Mouse (Mus musculus): ENCODE measurements around the gene Spaca4.

The Spaca4 gene

DNA sequence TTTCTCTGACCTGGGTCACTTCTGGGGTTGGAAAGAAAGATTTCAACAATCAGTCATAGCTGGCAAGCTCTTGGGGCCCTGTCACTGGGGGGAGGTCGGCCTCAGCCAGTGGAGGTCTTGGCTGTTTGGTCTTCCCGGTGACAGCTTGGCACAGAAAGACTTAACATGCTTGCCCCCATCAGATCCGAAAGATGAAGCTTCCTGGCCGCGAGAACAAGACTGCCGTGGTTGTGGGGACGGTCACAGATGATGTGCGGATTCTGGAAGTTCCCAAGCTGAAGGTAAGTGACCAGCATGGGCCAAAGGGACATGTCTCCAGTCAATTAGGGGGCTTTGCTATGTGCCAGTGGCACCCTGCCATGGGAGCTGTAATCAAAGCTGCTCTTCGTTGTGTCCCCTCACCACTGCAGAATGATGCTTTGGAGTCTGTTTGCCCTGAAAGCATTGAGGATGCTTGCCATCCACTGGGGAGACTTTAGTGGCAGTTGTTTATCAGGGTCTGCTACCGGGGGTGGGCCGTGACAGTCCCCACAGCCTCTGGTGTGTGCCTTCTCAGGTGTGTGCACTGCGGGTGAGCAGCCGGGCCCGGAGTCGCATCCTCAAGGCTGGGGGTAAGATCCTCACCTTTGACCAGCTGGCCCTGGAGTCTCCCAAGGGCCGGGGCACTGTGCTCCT is 5.7 kb downstream of the Spaca4 start:
- TF ChIP-seq GATA4 (IDR thresholded peaks at IDR 0.05; ENCODE audit: insufficient replicate concordance, low read length), result no peak

DNA sequence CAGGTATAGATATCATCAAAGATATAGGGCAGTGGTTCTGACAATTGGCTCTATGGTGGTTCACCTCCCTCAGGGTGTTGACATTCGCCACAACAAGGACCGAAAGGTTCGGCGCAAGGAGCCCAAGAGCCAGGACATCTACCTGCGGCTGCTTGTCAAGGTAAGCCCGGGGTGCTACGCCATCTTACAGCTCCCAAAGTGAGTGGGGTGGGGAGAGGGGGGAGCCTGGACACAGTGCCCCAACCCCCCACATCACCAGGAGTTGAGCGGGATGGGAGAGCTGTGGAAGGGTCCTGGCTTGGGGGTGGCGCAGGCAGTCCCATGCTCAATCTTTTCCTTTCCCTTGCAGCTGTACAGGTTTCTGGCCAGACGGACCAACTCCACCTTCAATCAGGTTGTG is 6.4 kb downstream of the Spaca4 start:
- TF ChIP-seq GATA4 (IDR thresholded peaks at IDR 0.05; ENCODE audit: insufficient replicate concordance, low read length), result no peak

DNA sequence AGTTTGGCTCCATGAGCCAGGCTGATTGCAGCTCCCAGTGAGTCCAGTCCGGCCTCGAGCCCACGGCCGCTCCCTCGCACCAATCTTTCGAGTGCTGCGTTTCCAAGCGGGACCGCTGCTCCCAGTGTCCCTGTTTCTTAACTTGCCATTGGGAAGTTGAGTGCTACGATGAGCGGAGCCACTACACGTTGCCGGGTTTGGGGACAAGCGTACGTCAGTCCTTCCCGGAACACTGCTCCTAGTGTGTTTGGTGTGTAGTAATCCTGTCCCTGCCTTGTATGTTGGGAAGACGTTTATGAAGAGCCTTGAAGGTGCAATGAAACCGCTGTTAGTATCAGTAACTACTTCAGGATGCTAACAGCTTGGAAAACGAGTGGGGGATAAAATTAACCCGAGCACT is 7.3 kb downstream of the Spaca4 start:
- no peak for TF ChIP-seq GATA4 (IDR thresholded peaks at IDR 0.05; ENCODE audit: insufficient replicate concordance, low read length)

DNA sequence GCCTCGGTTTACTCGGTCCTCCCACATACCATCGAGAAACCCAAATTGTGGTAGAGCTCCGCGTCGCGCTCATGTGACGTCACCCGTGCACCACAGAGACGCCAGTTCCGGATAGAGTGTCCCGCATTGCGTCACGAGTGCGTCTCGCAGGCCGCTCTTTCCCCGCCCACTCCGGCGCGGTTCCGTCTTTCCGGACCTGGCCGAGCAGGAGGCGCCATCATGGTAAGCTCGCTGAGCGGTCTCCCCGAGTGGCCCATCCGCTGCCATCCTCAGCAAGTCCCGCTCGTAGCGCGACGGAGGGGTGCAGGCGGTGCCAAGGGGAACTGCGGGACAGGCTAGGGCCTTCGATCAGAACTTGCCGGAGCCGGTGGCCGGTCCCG is 7.7 kb downstream of the Spaca4 start, which contains the start of gene Sphk2:
Gene Sphk2, minus strand, starts transcription at position 85 of the 380 bp plus-strand sequence.
- no peak; the same call in 1 of the 2 replicates for TF ChIP-seq GATA4 (IDR thresholded peaks at IDR 0.05; ENCODE audit: insufficient replicate concordance, low read length)

DNA sequence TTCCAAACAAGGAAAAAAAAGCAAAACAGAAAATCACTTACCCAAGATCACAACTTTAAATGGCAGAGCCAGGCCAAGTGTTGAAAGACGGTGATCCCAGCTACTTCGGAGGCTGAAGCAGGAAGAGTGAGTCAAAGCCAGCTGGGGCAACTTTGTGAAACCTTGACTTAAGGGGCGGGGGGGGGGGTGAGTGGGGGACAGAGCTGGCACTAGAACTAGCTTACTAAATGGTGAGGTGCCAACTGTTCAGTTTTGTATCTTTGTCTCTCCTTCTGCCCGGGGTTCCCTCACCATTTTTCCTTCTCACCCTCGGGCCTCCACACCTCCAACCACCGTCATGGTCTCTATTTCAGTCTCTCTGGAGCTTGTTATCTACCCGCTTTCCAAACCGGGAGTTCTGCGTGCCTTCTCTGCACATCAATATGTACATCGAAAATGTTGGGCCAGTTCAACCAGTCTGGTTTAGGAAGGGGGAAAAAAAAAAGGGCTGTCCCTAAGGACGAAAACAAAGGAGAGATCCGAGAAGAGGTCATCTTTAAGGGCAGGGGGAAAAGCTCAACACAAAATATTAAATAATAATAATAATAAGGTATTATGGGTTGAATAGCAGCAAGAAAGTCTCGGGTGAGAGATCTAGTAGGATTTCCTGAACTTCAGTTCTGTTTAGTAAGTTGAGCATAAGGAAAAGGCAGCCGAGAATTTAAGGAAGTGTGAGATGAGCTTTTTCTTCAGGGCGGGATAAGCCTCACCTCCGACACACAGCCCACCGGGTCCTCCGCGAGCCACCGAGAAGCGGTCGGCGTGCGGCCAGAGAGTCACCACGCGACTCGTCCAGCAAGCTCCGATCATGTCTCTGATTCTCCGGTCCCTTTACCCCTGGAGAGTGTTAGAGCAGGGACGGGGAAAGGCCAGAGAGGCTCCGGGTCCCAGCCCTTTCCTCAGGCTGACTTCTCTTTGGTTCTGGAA is 8.4 kb downstream of the Spaca4 start:
- TF ChIP-seq GATA4 (IDR thresholded peaks at IDR 0.05; ENCODE audit: insufficient replicate concordance, low read length), result no peak

DNA sequence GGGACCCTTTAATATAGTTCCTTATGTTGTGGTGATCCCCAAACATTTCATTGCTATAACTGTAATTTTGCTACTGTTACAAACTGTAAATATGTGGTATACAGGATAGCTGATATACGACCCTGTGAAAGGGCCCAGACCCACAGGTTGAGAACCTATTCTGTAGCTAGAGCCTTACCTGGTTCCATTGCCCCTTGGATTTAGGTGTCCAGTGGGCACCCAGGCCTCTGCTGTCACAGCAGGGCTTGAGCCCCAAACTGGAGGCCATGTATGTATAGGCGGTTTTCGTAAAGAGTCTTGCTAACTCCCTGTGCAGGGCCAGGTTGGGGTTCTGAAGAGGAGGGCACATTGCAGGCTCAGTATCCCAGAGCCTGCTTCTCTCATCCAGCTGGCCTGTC is 9.2 kb downstream of the Spaca4 start:
- TF ChIP-seq GATA4 (IDR thresholded peaks at IDR 0.05; ENCODE audit: insufficient replicate concordance, low read length), result no peak

DNA sequence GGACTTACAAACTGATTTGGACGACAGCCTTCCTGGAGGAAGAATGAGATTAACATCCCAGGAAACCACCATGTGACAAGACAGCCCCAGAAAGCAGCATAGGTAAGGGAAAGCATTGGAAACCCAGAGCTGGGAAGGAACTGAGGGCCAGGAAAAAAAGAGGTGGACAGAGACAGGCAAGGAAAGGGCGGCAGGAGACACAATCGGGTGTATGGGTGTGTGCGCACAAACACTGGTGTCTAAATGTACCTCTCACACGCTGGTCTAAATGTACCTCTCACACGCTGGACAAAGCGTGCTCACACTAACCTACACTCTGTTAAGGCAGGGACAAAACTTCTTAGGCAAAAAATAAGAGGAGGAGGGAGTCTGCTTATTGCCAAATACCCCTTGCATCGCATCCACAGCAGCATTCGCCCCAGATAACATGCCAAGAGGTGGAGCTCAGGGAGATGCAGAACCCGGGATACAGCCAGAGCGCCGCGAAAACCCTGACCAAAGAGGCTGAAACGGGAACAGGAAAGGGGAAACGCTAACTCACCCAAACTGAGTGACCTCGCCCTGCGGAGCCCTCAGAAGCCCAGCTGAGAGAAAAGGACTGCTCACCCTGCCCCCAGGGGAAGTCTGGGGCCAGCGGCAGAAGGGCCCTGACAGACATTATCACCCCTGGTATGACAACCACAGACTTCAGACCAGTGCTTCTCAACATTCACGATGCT is 9.7 kb downstream of the Spaca4 start:
- TF ChIP-seq GATA4 (IDR thresholded peaks at IDR 0.05; ENCODE audit: insufficient replicate concordance, low read length), result no peak

DNA sequence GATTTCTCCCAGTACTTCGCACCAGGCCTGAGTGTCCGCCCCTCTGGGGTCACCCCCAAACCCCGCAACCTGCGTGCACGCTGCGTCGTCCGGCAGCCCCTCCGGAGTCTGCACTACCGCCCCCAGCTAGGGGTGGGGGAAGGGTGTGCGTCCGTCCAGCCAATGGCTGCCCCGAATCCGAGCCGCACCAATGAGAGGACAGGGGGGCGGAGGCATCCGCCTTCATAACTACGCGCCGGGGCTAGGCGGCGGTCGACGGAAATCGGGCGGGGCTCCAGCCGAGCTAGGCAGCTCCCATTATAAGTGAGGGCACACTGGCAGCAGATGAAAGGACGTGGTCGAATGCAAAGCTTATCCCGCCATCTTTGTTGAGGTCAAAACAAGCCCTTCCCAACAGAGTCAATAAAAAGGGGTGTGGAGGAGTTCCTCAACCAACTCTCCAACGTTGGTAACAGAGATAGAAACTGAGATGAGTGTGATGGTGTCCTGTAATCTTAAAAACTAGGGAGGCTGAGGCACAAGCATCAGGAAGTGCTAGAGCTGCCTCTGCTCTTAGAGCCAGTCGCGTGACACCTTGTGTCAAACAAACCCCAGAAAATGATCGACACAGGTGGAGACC is 10.4 kb downstream of the Spaca4 start, which contains the start of gene Rpl18:
Gene Rpl18, plus strand, starts transcription at position 368 of the 619 bp plus-strand sequence.
- TF ChIP-seq GATA4 (IDR thresholded peaks at IDR 0.05; ENCODE audit: insufficient replicate concordance, low read length), result peak; percentile 40; the same call in 1 of the 2 replicates

DNA sequence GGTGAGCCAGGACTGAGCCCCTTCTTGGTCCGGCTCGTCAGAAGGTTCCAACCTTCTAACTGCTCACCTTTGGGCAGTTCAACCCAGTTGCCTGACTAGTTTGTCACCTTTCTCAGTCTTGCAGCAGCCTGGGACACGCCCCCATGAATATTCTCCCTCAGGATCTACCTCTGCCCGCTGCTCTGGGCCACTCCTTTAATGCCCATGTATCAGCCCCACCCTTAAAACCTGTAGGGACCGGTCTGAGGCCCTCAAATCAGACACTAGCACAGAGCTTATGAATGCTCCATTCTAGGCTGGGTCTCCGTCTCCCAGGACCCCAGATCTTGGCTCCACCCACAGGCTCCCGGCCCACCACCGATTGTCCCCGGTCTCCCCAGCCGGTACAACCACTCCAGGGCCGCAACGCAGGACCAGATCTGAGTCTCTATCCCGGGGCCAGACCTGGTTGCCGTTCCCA is 11.0 kb downstream of the Spaca4 start:
- TF ChIP-seq GATA4 (IDR thresholded peaks at IDR 0.05; ENCODE audit: insufficient replicate concordance, low read length), result no peak

DNA sequence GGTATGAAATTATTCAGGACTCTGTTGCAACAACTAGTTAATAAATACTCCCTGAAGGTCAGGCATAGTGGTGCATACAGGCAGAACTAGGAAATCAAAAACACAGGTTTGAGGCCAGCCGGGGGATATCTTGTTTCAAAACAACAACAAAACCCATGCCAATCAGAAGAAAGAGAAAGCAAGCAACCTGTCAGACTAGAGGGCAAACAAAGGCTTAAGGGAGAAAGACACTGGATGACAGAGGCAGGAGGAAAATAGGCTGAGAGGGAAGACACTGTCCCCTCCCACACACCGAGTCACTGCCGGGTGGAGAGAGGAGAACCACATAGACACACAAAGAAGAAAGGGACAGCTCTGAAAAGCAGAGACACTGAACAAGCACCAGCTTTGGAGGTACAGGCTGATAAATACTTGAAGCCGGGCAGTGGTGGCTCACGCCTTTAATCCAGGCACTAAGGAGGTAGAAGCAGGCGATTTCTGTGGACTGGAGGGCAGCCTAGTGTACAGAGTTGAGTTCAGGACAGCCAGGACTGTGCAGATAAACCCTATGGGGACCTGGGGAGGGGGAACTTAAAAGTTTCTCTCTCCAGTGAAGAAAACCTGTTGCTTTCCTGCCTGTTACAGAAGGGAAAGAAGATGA is 11.6 kb downstream of the Spaca4 start:
- no peak for TF ChIP-seq GATA4 (IDR thresholded peaks at IDR 0.05; ENCODE audit: insufficient replicate concordance, low read length)

DNA sequence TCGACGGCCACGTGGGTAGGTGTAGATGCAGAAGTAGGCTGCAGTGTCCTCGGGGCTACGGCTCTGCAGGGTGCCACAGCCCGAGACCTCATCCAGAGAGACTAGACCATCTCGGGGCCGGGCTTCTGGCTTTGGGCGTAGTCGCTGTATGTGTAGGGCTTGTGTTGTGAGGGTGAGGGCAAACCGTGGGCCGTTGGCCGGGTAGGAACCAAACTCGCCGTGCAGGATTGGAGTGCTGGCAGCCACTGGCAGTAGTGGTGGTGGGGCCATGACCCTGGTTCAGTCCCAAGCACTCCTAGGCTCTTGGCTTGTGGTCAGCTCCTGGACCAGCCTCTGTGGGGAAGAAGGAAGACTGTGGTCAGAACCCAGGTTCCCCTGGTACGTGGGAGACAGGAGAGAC is 12.2 kb downstream of the Spaca4 start:
- no peak for TF ChIP-seq GATA4 (IDR thresholded peaks at IDR 0.05; ENCODE audit: insufficient replicate concordance, low read length)

DNA sequence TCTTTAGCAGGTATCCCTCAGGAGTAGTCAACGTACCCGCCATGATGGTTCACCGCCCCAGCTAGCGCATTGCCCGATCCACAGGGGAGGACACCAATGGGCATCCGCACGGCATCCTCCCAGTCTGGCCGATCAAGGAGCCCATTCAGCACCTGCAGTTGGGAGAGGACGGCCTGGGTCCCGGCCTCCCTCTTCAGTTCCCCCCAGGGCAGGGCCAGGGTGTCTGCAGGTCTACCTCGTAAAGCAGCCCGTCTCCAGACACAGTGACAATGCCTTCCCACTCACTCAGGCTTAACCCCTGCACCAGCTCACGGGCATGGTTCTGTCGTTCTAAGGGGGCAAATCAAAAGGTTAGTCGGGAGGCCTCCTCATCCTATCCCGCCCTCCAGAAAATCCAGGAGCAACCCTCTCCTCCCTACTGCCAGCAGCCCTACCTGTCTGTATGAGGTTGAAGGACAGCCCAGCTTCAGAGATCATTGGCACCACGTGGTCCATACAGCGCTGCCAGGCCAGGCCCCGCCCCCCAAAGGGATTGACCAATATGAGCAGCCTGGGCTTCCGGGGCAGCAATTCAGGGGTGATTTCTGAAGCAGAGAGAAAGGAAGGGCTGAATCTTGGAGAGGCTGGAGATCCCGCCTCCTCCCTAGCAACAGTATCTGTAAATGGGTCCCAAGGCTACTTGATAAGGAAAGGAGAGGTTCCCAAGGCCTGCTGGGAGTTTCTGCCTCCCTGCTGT is 13.4 kb downstream of the Spaca4 start:
- peak; percentile 33; the same call in 1 of the 2 replicates for TF ChIP-seq GATA4 (IDR thresholded peaks at IDR 0.05; ENCODE audit: insufficient replicate concordance, low read length)

DNA sequence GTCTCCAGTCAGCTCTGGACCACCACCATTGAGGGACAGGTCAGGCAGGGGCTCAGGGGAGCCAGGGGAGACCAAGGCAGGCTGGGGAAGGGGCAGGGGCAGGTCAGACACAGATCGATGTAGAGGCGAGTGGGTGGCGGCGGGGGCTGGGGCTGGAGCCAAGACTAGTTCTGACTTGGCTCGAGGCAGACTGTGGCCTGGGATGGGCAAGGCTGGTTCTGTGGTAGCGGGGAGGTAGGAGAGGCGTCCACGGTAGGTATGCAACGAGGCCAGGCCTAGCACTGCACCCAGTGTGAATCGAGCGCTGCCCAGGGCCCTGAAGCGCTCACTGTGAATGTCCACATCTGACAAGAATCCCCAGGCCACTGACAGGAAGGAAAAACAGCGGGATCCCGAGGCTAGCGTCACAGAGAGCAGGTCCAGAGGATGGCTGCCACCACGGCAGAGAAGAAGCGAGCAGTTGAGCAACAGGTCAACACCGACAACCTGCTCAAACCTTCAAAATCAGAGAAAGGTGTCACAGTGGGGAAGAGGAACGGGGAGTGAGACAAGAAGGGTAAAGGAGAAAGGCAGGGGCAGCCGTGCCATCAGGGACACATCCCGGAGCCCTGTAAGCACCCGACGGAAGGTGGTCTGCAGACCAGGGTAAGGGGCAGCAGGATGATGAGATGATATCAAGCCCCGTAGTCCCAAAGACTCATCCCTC is 14.1 kb downstream of the Spaca4 start:
- no peak for TF ChIP-seq GATA4 (IDR thresholded peaks at IDR 0.05; ENCODE audit: insufficient replicate concordance, low read length)
